Mouse (Mus musculus): ENCODE data around the gene Clic4.
"Not testable (repeated sequence)": the region's sequence is repeated elsewhere in the genome, so short reads cannot be mapped to it uniquely, and the experiment has no call there.

Clic4 gene

GRCm38 (mm10) chr4:135292477-135293089 is 20.0 kb upstream of the Clic4 start:
- DNase-seq (ENCODE audit: low read depth, low spot score), result no peak

- no peak for DNase-seq (ENCODE audit: low read depth, low spot score)
These were observed 19.2 kb upstream of the Clic4 start for GRCm38 (mm10) chr4:135291841-135292240.

GRCm38 (mm10) chr4:135291199-135291598 is 18.6 kb upstream of the Clic4 start:
- no peak for DNase-seq (ENCODE audit: low read depth, low spot score)

- no peak for DNase-seq (ENCODE audit: low read depth, low spot score)
These were observed 15.4 kb upstream of the Clic4 start for GRCm38 (mm10) chr4:135287975-135288374.

DNA sequence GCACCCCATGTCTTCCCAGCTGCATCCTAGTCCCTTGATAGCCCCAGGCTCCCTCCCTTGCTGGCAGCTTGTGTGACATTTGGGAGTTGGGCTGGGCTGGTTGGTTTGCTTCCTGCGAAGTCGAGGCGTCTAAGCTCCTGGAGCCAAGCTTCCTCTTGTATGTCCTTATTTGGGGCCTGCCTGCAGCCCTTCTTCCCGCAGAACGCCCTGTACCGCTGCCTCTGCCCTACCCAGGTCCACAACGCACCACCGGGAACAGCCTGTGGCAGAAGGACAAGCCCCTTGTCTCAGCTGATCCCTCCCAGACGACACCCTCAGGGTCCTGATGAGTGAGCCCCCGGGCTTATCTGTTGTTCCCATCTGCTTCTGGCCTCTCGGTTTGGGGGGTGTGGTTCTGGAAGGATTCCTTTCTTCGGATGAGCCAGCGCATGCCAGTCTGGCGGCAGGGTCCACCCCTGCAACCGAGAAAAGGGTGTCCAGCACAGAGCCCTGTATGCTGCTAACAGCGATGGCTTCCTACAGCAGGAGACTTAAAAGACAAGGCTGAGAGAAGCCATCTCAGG is 14.3 kb upstream of the Clic4 start:
- no peak for DNase-seq (ENCODE audit: low read depth, low spot score)

DNA sequence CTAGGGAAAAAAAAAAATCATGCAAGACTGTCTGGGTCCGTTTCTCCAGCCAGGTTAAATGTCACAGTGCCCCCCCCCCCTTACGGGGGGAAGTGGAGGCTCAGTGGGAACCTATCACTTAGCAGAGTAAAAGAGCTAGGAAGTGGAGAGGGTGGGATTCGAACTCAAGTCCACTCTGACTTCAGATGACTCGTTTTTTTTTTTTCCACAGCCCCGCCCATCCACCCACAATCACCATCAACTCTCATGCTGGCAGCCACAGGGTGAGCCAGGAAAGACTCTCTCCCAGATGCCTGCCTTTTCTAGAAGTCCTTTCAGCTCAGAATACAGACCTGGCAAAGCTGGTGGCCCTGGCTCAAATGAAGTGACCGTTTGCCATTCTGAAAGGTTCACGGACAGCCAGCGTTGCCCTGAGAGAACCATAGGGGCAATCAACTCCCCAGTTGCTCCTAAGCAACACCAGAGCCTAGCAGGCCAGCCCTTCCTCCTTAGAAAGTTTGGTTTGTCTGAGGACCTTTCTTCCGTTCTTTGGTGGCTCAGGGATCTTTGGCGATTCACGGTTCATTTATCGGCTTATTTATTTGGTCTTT is 13.5 kb upstream of the Clic4 start:
- no peak for DNase-seq (ENCODE audit: low read depth, low spot score)

DNA sequence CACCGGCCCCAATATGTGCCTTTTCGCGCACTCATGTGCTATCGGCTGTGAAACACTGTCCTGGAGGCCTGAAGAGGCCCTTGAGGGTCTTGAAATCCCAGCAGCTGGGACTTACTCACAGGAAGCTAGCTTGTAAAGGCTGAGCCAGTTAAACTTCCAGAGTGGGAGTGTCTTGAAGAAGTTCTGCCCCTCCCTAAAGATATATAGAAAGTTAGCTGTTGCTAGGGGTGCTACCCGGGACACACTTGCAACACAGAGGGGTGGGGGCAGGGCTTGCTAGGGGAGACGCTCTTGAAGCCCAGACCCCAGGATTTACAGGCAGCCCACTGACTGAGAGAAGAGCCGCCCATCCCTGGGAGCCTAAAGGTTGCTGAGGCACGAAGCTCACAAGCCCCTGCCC is 12.8 kb upstream of the Clic4 start:
- no peak for DNase-seq (ENCODE audit: low read depth, low spot score)

DNA sequence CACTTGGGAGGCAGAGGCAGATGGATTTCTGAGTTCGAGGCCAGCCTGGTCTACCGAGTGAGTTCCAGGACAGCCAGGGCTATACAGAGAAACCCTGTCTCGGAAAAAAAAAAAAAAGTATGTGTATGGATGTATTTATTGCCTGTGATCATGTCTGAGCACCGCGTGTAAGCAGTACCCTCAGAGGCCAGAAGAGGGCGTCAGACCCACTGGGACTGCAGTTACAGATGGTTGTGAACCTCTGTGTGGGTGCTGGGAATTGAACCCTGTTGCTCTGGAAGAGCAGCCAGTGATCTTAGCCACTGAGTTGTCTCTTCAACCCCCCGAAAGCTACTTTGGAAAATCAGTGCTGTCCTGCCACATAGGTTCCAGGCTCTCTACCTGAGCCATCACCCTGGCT is 11.3 kb upstream of the Clic4 start:
- DNase-seq (ENCODE audit: low read depth, low spot score), result no peak

DNA sequence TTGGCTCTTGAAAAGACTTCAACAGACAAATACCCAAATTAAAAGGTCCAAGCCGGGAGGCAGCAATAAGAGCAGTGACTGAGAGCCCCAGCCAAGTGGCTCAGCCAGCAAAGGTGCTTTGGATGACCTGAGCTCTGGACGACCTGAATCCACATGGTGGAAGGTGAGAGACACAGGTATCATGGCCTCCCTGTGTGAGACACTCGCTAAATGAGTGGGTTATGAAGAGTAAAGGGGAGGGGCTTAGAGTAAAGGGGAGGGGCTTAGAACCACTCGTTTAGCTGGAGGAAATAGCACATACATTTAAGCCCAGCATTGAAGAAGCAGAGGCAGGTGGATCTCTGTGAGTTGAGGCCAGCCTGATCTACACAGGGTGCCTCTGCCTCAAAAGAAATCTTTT is 10.8 kb upstream of the Clic4 start:
- DNase-seq (ENCODE audit: low read depth, low spot score), result no peak

DNA sequence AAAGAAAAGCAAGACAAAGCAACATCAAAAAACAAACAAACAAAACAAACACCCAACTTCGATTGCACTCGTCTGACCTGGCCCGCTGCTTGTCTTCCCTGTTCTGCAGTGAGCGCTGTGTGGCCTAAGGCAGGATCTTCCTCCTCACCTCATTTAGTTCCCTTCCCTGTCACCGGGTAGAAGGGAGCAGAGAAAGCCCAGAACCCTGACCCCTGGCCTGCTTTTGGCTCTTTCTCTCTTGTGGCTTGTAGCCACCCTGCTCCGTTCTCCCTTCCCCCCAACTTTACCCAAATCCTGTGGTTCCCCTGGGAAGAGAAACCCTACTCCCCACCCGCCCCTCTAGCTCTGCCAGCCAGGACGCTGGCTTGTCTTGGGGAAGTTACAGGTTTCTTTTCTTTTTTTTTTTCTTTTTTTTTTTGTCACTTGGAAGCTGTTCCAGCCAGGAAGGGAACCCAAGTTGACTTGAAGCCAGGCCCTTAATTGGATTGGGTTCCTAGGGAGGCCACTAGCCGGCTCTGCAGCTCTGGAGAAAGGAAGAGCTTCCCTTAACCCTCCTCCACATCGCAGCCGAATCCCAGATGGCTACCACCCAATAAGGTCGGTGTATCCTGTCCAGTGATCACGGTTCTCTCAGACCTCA is 10.2 kb upstream of the Clic4 start:
- DNase-seq (ENCODE audit: low read depth, low spot score), result no peak

DNA sequence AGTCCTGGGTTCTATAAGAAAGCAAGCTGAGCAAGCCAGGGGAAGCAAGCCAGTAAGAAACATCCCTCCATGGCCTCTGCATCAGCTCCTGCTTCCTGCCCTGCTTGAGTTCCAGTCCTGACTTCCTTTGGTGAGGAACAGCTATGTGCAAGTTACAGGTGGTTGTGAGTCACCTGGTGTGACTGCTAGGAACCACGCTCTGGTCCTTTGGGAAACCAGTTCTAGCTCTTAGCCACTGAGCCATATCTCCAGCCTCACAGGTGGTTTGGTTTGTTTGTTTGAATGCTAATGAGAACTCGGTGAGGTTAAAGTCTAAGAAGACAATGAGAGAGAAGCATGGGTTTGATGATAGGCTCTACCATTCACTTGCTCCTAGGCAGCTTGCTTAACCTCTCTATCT is 7.4 kb upstream of the Clic4 start:
- not testable (repeated sequence) for DNase-seq (ENCODE audit: low read depth, low spot score)

DNA sequence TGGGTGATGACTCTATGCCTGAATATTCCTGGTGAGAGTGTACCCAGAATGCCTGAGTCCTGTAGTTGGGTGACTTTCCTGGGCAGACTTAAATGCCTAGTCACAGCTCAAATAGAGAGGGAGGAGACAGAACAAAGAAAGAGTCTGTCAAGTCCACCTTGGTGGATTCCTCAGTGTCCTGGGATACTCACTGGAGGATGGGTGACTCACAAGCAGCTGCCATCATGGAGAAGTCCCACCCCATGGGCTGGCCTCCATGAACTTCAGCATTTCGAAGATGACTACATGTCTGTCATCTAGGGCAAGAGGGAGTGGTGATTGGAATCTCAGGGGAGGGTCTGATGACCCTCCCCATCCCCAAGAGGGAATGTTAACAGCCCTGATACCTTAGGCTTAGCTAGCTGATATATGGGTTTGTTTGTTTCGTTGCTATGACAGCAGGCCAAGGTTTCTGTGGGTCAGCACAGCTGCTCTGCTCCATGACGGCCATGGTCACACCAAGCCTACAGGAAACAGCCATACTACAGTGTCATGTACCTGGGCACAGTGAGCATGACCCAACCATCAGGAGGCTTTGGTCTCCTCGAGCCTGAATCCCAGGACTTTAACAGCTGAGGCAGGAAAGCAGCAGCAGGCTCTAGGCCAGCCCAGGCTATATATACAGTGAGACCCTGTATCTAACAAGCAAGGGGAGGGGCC is 4.2 kb upstream of the Clic4 start:
- no peak for DNase-seq (ENCODE audit: low read depth, low spot score)

GRCm38 (mm10) chr4:135274761-135275160 is 2.1 kb upstream of the Clic4 start:
- no peak for DNase-seq (ENCODE audit: low read depth, low spot score)

- no peak for DNase-seq (ENCODE audit: low read depth, low spot score)
These were observed 681 bp upstream of the Clic4 start for GRCm38 (mm10) chr4:135273307-135273682.

DNA sequence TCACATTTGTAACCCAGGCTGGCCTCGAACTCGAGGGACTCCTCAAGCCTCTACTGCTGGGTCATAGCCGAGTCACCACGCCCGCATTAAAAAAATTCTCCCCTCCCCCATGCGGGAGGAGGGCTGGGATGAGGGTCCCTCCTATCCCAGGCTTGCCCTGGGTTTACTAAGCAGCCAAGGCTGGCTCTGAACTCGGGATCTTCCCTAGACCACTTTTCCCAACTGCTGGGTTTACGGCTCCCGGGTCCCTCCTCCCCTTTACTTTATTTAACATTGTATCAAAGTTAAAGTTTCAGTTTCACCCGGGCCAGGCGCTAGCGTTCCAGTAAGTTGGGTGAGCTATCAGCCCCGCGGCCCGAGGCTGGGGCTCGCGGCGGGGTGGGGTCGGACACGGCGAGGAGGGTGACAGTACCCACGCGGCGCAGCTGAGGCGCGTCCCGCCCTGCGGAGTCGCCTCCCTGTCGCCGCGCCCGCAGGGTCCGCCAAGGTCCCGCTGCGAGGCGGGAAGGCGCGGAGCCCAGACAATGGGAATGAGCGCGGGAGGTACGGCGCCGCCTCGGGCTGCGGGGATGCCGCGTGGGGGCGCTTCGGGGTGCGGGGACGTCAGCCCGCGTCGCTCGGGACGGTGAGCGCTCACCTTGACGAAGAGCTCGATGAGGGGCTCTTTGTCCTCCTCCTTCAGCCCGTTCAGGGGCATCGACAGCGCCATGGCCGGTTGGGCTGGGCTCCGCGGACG is 565 bp downstream of the Clic4 start:
- DNase-seq (ENCODE audit: low read depth, low spot score), result no peak

GRCm38 (mm10) chr4:135271419-135271828 is 1.2 kb downstream of the Clic4 start:
- DNase-seq (ENCODE audit: low read depth, low spot score), result no peak

DNA sequence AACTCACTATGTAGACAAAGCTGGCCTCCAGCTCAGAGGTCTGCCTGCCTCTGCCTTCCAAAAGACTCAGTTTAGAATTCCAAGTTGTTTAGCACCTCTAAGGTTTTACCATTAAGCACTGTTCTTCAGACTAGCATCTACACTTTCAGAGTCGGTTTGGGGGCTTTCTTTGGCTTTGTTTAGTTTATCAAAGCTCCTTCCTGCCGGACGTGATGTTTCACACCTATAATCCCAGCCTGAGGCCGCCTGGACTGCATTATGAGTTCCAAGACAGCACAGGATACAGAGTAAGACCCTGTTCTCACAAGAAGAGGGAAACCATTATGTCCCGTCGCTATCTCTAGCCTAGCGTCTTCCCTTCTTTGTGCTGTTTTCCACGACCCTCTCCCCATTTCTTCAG is 2.1 kb downstream of the Clic4 start:
- DNase-seq (ENCODE audit: low read depth, low spot score), result no peak

DNA sequence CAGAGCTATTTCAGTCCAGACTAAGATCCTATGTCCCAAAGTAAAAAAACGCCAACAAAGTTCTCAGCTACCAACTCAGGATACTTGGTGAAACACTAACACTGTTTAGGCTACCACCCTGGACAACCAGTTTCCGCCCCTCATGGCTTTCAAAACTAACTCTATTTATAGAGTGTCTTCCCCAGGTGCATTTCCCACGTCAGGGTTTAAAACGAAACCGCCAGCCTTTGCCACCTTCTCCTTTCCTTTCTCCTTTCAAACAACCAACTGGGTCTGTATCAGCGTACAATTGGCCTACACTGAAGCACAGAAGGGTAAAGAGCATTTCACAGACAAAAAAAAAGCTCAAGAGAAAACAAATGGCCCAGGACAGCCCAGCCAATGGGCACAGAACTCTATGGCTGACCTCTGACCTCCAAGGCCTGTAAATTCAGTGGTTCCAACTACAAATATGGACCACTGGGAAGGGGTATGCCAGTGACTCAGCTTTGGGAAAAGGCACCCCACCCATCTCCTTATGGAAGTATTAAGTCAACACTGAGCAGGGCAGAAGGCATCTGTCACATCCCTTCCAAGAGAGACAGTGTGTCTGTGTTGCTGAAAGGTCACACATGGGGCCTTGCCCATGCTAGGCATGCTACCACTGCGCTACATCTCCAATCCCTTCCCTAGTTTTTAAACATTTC is 2.8 kb downstream of the Clic4 start:
- DNase-seq (ENCODE audit: low read depth, low spot score), result no peak

DNA sequence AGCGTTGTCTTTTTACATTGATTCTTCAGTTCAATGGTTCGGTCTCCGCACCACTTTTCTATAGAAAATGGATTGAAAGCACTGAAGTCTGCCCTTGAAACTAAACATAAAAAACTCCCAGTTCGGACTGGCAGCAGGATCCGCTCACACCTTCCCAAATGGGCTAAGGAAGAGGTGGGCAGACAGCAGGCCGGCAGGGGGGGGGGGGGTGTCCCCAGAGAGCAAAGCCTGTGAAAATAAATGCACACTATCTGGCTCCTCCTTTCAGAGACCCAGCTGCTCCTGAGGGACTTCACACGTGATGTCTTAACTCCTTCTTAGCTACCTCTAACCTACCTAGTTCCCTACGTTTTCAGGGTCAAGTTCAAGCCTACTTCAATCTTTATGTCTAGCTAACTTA is 5.1 kb downstream of the Clic4 start:
- DNase-seq (ENCODE audit: low read depth, low spot score), result no peak

- no peak for DNase-seq (ENCODE audit: low read depth, low spot score)
These were observed 5.6 kb downstream of the Clic4 start for GRCm38 (mm10) chr4:135266987-135267386.

- DNase-seq (ENCODE audit: low read depth, low spot score), result no peak
These were observed 12.2 kb downstream of the Clic4 start for GRCm38 (mm10) chr4:135260434-135260833.

Data from retina, postnatal 7 days (tissue).